Mouse (Mus musculus): Measurements from ENCODE around the gene Slc35f5.
"Not testable (repeated sequence)": the region's sequence is repeated elsewhere in the genome, so short reads cannot be mapped to it uniquely, and the experiment has no call there.

Gene Slc35f5

GRCm38 (mm10) chr1:125560259-125561192 is at the start of gene Slc35f5:
TSS of gene Slc35f5 (plus strand) at chr1:125560595.
- peak; percentile 94 to 96 for DNase-seq (ENCODE audit: low read depth in 1 of 2, low spot score in 2 of 2)

- no peak for DNase-seq (ENCODE audit: low read depth in 1 of 2, low spot score in 2 of 2)
Observed at GRCm38 (mm10) chr1:125514706-125515105, 45.7 kb upstream of the Slc35f5 start.

- DNase-seq (ENCODE audit: low read depth in 1 of 2, low spot score in 2 of 2) = no peak
Observed at GRCm38 (mm10) chr1:125516910-125517659, 43.3 kb upstream of the Slc35f5 start.

GRCm38 (mm10) chr1:125519107-125519611 is 41.2 kb upstream of the Slc35f5 start:
- no peak for DNase-seq (ENCODE audit: low read depth in 1 of 2, low spot score in 2 of 2)

GRCm38 (mm10) chr1:125525965-125526665 is 34.3 kb upstream of the Slc35f5 start:
- no peak for DNase-seq (ENCODE audit: low read depth in 1 of 2, low spot score in 2 of 2)

- DNase-seq (ENCODE audit: low read depth in 1 of 2, low spot score in 2 of 2) = no peak
Observed at GRCm38 (mm10) chr1:125526666-125527004, 33.8 kb upstream of the Slc35f5 start.

- no peak for DNase-seq (ENCODE audit: low read depth in 1 of 2, low spot score in 2 of 2)
Observed at GRCm38 (mm10) chr1:125527364-125527763, 33.0 kb upstream of the Slc35f5 start.

- DNase-seq (ENCODE audit: low read depth in 1 of 2, low spot score in 2 of 2) = not testable (repeated sequence)
Observed at GRCm38 (mm10) chr1:125533180-125533912, 27.0 kb upstream of the Slc35f5 start.

GRCm38 (mm10) chr1:125537131-125537530 is 23.3 kb upstream of the Slc35f5 start:
- DNase-seq (ENCODE audit: low read depth in 1 of 2, low spot score in 2 of 2) = no peak

GRCm38 (mm10) chr1:125537776-125538175 is 22.6 kb upstream of the Slc35f5 start:
- no peak for DNase-seq (ENCODE audit: low read depth in 1 of 2, low spot score in 2 of 2)

- DNase-seq (ENCODE audit: low read depth in 1 of 2, low spot score in 2 of 2) = no peak
Observed at GRCm38 (mm10) chr1:125539312-125539711, 21.1 kb upstream of the Slc35f5 start.

- DNase-seq (ENCODE audit: low read depth in 1 of 2, low spot score in 2 of 2) = no peak
Observed at GRCm38 (mm10) chr1:125542008-125542999, 18.1 kb upstream of the Slc35f5 start.

GRCm38 (mm10) chr1:125549872-125550271 is 10.5 kb upstream of the Slc35f5 start:
- DNase-seq (ENCODE audit: low read depth in 1 of 2, low spot score in 2 of 2) = no peak

GRCm38 (mm10) chr1:125550359-125550758 is 10.0 kb upstream of the Slc35f5 start:
- DNase-seq (ENCODE audit: low read depth in 1 of 2, low spot score in 2 of 2) = no peak

GRCm38 (mm10) chr1:125551564-125551963 is 8.8 kb upstream of the Slc35f5 start:
- no peak for DNase-seq (ENCODE audit: low read depth in 1 of 2, low spot score in 2 of 2)

- DNase-seq (ENCODE audit: low read depth in 1 of 2, low spot score in 2 of 2) = no peak
Observed at GRCm38 (mm10) chr1:125559261-125559660, 1.1 kb upstream of the Slc35f5 start.

- no peak for DNase-seq (ENCODE audit: low read depth in 1 of 2, low spot score in 2 of 2)
Observed at GRCm38 (mm10) chr1:125559721-125560120, 674 bp upstream of the Slc35f5 start.

GRCm38 (mm10) chr1:125561206-125561605 is 811 bp downstream of the Slc35f5 start:
- peak; percentile 19 to 34 for DNase-seq (ENCODE audit: low read depth in 1 of 2, low spot score in 2 of 2)

- DNase-seq (ENCODE audit: low read depth in 1 of 2, low spot score in 2 of 2) = no peak
Observed at GRCm38 (mm10) chr1:125561841-125562240, 1.4 kb downstream of the Slc35f5 start.

Data from monocyte, adult 2 months (primary cell).